Mouse (Mus musculus): ENCODE measurements around the gene Mzt1. TPM values are rescaled to one million over a fixed set of nuclear protein-coding genes. Genes with fewer than 3 reads are reported as not detected.

Mzt1 gene
- 66.6 and 67.8 TPM in 2 replicates for polyA plus RNA-seq (2015; fragmentation: Nextera tagmentation; extraction: Ambion mirVana)

GRCm38 (mm10) chr14:99046031-99046781, at the start of gene Mzt1, which contains the start of gene Bora:
TSS of gene Mzt1 (minus strand) at chr14:99046134.
TSS of gene Bora (plus strand) at chr14:99046222.
- peaks cover 25% of the 10 kb centered on the region for H3K4me1 ChIP-seq (ENCODE audit: control insufficient read depth, insufficient read depth, low read length)
- peaks cover 6% of the 10 kb centered on the region; the same call in 1 of the 2 replicates for H3K36me3 ChIP-seq (ENCODE audit: control insufficient read depth, insufficient read depth, low read length)
- ATAC-seq (ENCODE audit: insufficient read depth, low FRiP score): peak; percentile 95
- peak within 1 kb of the TSS; percentile 73 for H3K4me2 ChIP-seq (ENCODE audit: low read depth, low read length)
- peak within 1 kb of the TSS; percentile 83 for H3K27ac ChIP-seq (ENCODE audit: low read length)
- H3K27me3 ChIP-seq (ENCODE audit: control insufficient read depth, insufficient read depth, low read length): no peaks in the 10 kb centered on the region
- peak within 1 kb of the TSS; percentile 99 for H3K4me3 ChIP-seq (replicated peaks; ENCODE audit: low read length)
- no peaks in the 10 kb centered on the region for H3K9me3 ChIP-seq (replicated peaks; ENCODE audit: control insufficient read depth, low read length)
- peak within 1 kb of the TSS; percentile 93 for H3K9ac ChIP-seq (ENCODE audit: low read length)
- WGBS: under 1% methylated on average over 66 of the region's 81 CpGs

- no peak for ATAC-seq (ENCODE audit: insufficient read depth, low FRiP score)
- Histone ChIP-seq H3K27me3 (ENCODE audit: control insufficient read depth, insufficient read depth, low read length) (no peaks in the 10 kb centered on the region), H3K4me2 (ENCODE audit: low read depth, low read length) (no peak overlapping the region), H3K4me3 (replicated peaks; ENCODE audit: low read length) (no peak overlapping the region), H3K4me1 (ENCODE audit: control insufficient read depth, insufficient read depth, low read length) (no peaks in the 10 kb centered on the region), H3K36me3 (ENCODE audit: control insufficient read depth, insufficient read depth, low read length) (peaks cover 20% of the 10 kb centered on the region), H3K9me3 (replicated peaks; ENCODE audit: control insufficient read depth, low read length) (no peaks in the 10 kb centered on the region), H3K9ac (ENCODE audit: low read length) (no peak overlapping the region), H3K27ac (ENCODE audit: low read length) (no peak overlapping the region)
- 94% methylated on average over 7 of the region's 7 CpGs for WGBS
Measured at GRCm38 (mm10) chr14:99088947-99089346, 43.0 kb upstream of the Mzt1 start.

- Histone ChIP-seq H3K4me3 (replicated peaks; ENCODE audit: low read length) (no peak overlapping the region), H3K9ac (ENCODE audit: low read length) (no peak overlapping the region), H3K9me3 (replicated peaks; ENCODE audit: control insufficient read depth, low read length) (no peaks in the 10 kb centered on the region), H3K4me2 (ENCODE audit: low read depth, low read length) (no peak overlapping the region), H3K27me3 (ENCODE audit: control insufficient read depth, insufficient read depth, low read length) (no peaks in the 10 kb centered on the region), H3K27ac (ENCODE audit: low read length) (no peak overlapping the region), H3K36me3 (ENCODE audit: control insufficient read depth, insufficient read depth, low read length) (peaks cover 10% of the 10 kb centered on the region), H3K4me1 (ENCODE audit: control insufficient read depth, insufficient read depth, low read length) (no peaks in the 10 kb centered on the region)
- WGBS: 94% methylated on average over 4 of the region's 4 CpGs
- no peak for ATAC-seq (ENCODE audit: insufficient read depth, low FRiP score)
Measured at GRCm38 (mm10) chr14:99071146-99071545, 25.2 kb upstream of the Mzt1 start.

GRCm38 (mm10) chr14:99063091-99063490, 17.2 kb upstream of the Mzt1 start:
- Histone ChIP-seq H3K4me1 (ENCODE audit: control insufficient read depth, insufficient read depth, low read length) (no peaks in the 10 kb centered on the region), H3K27me3 (ENCODE audit: control insufficient read depth, insufficient read depth, low read length) (no peaks in the 10 kb centered on the region), H3K27ac (ENCODE audit: low read length) (no peak overlapping the region), H3K36me3 (ENCODE audit: control insufficient read depth, insufficient read depth, low read length) (peaks cover 14% of the 10 kb centered on the region; the same call in 1 of the 2 replicates), H3K9ac (ENCODE audit: low read length) (no peak overlapping the region), H3K4me2 (ENCODE audit: low read depth, low read length) (no peak overlapping the region), H3K9me3 (replicated peaks; ENCODE audit: control insufficient read depth, low read length) (no peaks in the 10 kb centered on the region), H3K4me3 (replicated peaks; ENCODE audit: low read length) (no peak overlapping the region)
- 90% methylated on average over 2 of the region's 2 CpGs for WGBS
- ATAC-seq (ENCODE audit: insufficient read depth, low FRiP score): no peak

- Histone ChIP-seq H3K9me3 (replicated peaks; ENCODE audit: control insufficient read depth, low read length) (no peaks in the 10 kb centered on the region), H3K36me3 (ENCODE audit: control insufficient read depth, insufficient read depth, low read length) (peaks cover 14% of the 10 kb centered on the region; the same call in 1 of the 2 replicates)
Measured at GRCm38 (mm10) chr14:99060616-99061015, 14.7 kb upstream of the Mzt1 start.

GRCm38 (mm10) chr14:99058959-99059586, 13.1 kb upstream of the Mzt1 start:
- Histone ChIP-seq H3K9ac (ENCODE audit: low read length) (no peak overlapping the region), H3K4me2 (ENCODE audit: low read depth, low read length) (no peak overlapping the region), H3K9me3 (replicated peaks; ENCODE audit: control insufficient read depth, low read length) (no peaks in the 10 kb centered on the region), H3K4me1 (ENCODE audit: control insufficient read depth, insufficient read depth, low read length) (no peaks in the 10 kb centered on the region), H3K27ac (ENCODE audit: low read length) (no peak overlapping the region), H3K36me3 (ENCODE audit: control insufficient read depth, insufficient read depth, low read length) (peaks cover 14% of the 10 kb centered on the region; the same call in 1 of the 2 replicates), H3K4me3 (replicated peaks; ENCODE audit: low read length) (no peak overlapping the region), H3K27me3 (ENCODE audit: control insufficient read depth, insufficient read depth, low read length) (no peaks in the 10 kb centered on the region)
- 83% methylated on average over 7 of the region's 7 CpGs for WGBS
- ATAC-seq (ENCODE audit: insufficient read depth, low FRiP score): no peak

More at GRCm38 (mm10) chr14:99060616-99061015, 14.7 kb upstream of the Mzt1 start:
- H3K4me1 ChIP-seq (ENCODE audit: control insufficient read depth, insufficient read depth, low read length): no peaks in the 10 kb centered on the region
- H3K27ac ChIP-seq (ENCODE audit: low read length): no peak overlapping the region
- H3K4me3 ChIP-seq (replicated peaks; ENCODE audit: low read length): no peak overlapping the region
- no peak for ATAC-seq (ENCODE audit: insufficient read depth, low FRiP score)
- 91% methylated on average over 12 of the region's 12 CpGs for WGBS
- no peak overlapping the region for H3K4me2 ChIP-seq (ENCODE audit: low read depth, low read length)
- H3K9ac ChIP-seq (ENCODE audit: low read length): no peak overlapping the region
- no peaks in the 10 kb centered on the region for H3K27me3 ChIP-seq (ENCODE audit: control insufficient read depth, insufficient read depth, low read length)

- under 1% methylated on average over 15 of the region's 15 CpGs for WGBS
- peak; percentile 2; the same call in 1 of the 2 replicates for ATAC-seq (ENCODE audit: insufficient read depth, low FRiP score)
- H3K27ac ChIP-seq (ENCODE audit: low read length): peak overlapping the region; percentile 83
- H3K4me1 ChIP-seq (ENCODE audit: control insufficient read depth, insufficient read depth, low read length): peaks cover 20% of the 10 kb centered on the region
- peak overlapping the region; percentile 99 for H3K4me3 ChIP-seq (replicated peaks; ENCODE audit: low read length)
- peak overlapping the region; percentile 73 for H3K4me2 ChIP-seq (ENCODE audit: low read depth, low read length)
- H3K9me3 ChIP-seq (replicated peaks; ENCODE audit: control insufficient read depth, low read length): no peaks in the 10 kb centered on the region
- H3K9ac ChIP-seq (ENCODE audit: low read length): peak overlapping the region; percentile 79
- no peaks in the 10 kb centered on the region for H3K27me3 ChIP-seq (ENCODE audit: control insufficient read depth, insufficient read depth, low read length)
- peaks cover 6% of the 10 kb centered on the region; the same call in 1 of the 2 replicates for H3K36me3 ChIP-seq (ENCODE audit: control insufficient read depth, insufficient read depth, low read length)
Measured at GRCm38 (mm10) chr14:99046782-99047181, 848 bp upstream of the Mzt1 start.

- Histone ChIP-seq H3K4me2 (ENCODE audit: low read depth, low read length) (peak overlapping the region; percentile 56), H3K27ac (ENCODE audit: low read length) (peak overlapping the region; percentile 83), H3K36me3 (ENCODE audit: control insufficient read depth, insufficient read depth, low read length) (0 out of 2 replicates have a peak, but pooled peaks cover 3% of the 10 kb centered on the region), H3K4me1 (ENCODE audit: control insufficient read depth, insufficient read depth, low read length) (peaks cover 25% of the 10 kb centered on the region), H3K9me3 (replicated peaks; ENCODE audit: control insufficient read depth, low read length) (no peaks in the 10 kb centered on the region), H3K27me3 (ENCODE audit: control insufficient read depth, insufficient read depth, low read length) (no peaks in the 10 kb centered on the region), H3K4me3 (replicated peaks; ENCODE audit: low read length) (peak overlapping the region; percentile 99), H3K9ac (ENCODE audit: low read length) (peak overlapping the region; percentile 93)
- WGBS: under 1% methylated on average over 67 of the region's 70 CpGs
- ATAC-seq (ENCODE audit: insufficient read depth, low FRiP score): peak; percentile 22; the same call in 1 of the 2 replicates
Measured at GRCm38 (mm10) chr14:99045378-99046030, 430 bp downstream of the Mzt1 start.

Measured in stomach, embryonic 16.5 days (tissue).